Mouse (Mus musculus): ENCODE data around the gene Mybphl.

GRCm38 (mm10) chr3:108415831-108416223, 51.1 kb downstream of the Mybphl start:
- TF ChIP-seq POLR2A (IDR thresholded peaks at IDR 0.05; ENCODE audit: low read depth, low read length) (no peak), CTCF (IDR thresholded peaks at IDR 0.05; ENCODE audit: extremely low read depth, insufficient read depth, insufficient read length, insufficient replicate concordance) (no peak)

Data from spleen, adult 2 months (tissue).